Mouse (Mus musculus) Muller cell, postnatal 12 days (primary cell): ENCODE measurements around the gene Rps3.
"Not testable (repeated sequence)": the region's sequence is repeated elsewhere in the genome, so short reads cannot be mapped to it uniquely, and the experiment has no call there.

Experiments
- DNase-seq: peaks from one replicate; pipeline ENCODE4 v3.0.0-alpha.2; 2015; ENCODE audit errors: inconsistent ontology term

Gene Rps3

DNA sequence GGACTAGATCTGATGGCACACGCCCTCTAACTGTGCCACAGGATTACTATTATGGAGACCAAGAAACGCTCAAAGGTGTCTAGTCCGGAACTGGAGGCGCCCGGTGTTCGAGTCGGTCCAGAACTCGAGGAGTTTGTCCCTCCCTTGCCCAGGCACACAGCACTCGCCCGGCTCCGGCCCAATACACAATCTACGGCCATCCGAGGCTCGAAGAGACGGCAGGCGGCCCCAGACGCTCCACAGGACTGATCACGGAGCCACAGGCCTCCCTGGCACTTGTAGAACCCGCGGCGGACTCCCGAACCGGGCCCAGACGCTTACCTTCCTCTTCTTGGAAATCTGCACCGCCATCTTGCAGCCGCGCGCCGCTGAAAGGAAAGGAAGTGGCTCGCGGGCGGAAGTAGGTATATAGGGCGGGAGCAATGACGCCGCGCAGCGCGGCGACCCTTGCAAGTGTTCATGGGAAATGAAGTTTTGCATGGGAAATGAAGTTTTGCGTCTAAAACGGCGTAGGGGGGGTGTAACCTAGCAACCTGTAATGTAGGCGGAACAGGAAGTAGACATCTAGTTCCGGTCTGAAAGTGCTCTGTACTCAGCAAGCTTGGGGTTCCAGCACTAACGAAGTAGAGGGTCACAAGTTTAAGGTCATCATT lies at the start of gene Rps3:
Rps3 (minus strand) TSS at position 468 of the 653 bp plus-strand sequence.
- peak; percentile 93 for DNase-seq

GRCm38 (mm10) chr7:99532526-99532925 lies 49.0 kb upstream of the Rps3 start:
- no peak for DNase-seq

GRCm38 (mm10) chr7:99531408-99531970 lies 48.0 kb upstream of the Rps3 start:
- DNase-seq: no peak

DNA sequence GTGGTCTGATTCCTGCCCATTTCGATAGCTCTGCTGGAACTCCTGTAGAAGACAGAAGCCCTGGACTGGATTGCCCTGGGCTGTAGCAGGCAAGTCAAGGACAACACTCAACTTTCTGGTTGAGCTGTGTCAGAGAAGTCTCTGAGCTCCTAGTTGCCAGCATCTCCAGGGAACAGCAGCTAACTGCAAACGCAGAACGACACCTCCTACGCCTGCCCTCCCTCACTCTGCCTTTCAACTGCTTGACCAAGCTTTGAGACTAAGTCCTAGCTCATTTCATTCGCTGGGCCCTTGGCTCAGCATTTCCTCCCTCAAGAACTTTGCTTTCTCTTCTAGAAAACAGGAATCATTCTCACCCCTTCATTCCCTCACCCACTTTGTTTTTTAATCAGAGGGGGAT lies 45.9 kb upstream of the Rps3 start:
- no peak for DNase-seq

- no peak for DNase-seq
Measured at GRCm38 (mm10) chr7:99528547-99528946, 45.0 kb upstream of the Rps3 start.

GRCm38 (mm10) chr7:99523837-99524236 lies 40.3 kb upstream of the Rps3 start:
- DNase-seq: no peak

DNA sequence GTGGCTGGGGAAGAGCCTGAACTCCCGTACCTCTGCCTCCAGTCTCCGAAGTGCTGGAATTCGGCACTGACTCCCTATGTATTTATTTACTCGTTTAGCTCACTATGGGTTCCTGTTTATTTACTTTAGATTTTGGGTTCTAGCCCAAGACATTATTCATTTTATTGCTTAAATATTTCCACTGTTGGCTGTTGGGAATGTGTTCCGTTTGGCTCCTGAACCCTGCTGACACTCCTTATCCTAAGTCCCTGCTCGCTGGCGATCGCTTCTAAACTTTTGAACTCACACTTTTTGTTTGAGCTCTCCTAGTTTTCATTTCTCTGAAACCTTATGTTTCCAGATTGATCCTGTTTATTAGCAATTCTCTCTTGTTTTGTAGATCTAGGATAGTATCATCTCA lies 39.6 kb upstream of the Rps3 start:
- DNase-seq: no peak

GRCm38 (mm10) chr7:99518954-99519644 lies 35.6 kb upstream of the Rps3 start:
- DNase-seq: peak; percentile 56

GRCm38 (mm10) chr7:99516814-99517157 lies 33.2 kb upstream of the Rps3 start:
- no peak for DNase-seq

DNA sequence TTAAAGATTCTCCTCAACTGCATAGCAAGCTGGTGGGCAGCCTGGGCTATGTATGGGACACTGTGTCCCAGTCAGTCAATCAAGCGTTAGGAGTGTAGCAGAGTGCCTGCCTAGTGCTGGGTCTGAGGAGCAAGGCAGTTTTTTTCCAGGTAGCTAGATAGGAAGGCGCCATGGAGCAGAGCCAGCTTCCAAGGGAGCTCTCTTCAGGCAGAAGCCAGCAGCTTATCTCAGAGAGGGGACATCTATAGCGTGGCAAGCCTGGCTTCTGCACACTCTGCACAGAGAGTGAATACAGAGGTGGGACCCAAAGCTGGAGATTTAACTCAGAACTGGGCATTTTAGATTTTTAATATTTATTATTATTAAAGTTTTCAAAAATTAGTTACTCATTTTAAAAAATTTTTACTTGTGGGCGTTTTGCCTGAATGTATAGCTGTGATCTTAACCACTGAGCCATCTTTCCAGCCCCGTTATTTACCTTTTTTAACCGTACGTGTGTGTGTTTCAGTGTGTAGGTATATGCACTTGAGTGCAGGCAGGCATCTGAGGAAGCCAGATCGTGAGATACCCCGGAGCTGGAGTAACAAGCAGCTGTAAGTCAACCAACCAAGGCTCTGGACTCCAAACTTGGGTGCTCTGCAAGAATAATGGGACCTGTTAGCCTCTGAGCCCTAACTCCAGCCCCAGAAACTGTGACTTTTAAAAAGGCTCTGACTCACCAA lies 32.7 kb upstream of the Rps3 start:
- DNase-seq: no peak

- peak; percentile 44 for DNase-seq
Measured at GRCm38 (mm10) chr7:99510087-99510501, 26.6 kb upstream of the Rps3 start.

DNA sequence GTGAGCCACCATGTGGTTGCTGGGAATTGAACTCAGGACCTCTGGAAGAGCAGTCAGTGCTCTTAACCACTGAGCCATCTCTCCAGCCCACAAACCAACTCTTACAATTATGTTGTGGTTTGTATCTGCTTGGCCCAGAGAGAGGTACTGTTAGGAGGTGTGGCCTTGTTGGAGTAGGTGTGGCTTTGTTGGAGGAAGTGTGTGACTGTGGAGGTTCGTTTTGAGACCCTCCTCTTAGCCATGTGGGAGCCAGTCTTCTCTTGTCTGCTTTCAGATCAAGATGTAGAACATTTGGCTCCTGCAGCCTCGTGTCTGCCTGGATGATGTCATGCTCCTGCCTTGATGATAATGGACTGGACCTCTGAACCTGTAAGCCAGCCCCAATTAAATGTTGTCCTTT lies 24.6 kb upstream of the Rps3 start:
- not testable (repeated sequence) for DNase-seq

DNA sequence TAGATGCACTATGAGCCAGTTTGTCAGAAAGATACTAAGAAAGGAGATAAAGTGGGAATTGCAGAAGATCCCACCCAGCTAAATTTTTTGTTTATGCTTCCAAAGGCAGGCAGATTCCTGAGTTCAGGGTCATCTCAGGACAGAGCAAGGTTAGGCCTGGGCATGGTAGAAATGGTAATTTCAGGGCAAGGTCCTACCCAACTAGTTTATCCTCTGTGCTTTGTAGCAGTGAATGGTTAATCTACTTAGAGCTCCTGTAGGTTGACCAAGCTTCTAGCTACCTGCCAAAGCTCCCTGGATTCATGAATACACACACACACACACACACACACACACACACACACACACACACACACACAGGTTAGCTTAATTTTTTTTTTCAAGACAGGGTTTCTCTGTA lies 21.0 kb upstream of the Rps3 start:
- no peak for DNase-seq

GRCm38 (mm10) chr7:99501148-99501547 lies 17.6 kb upstream of the Rps3 start:
- DNase-seq: no peak

DNA sequence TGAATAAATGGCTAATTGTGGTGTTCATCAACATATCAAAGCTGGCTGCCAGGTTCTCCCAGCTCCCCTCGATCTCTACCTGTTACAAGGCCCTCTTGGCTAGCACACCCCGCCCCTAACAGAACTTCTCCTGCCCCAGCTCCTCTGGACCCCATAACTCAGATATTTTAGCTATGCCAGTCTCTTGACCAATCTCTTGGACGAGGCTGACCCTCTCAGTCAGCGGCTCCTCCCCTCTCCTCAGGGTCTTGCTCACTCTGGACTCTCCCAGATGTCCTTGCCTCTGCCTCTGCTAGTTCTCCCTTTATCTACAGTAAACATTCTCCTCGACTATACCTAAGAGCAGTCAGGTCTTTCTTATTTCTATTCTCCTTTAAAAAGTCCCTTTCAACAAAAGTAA lies 17.1 kb upstream of the Rps3 start:
- no peak for DNase-seq

DNA sequence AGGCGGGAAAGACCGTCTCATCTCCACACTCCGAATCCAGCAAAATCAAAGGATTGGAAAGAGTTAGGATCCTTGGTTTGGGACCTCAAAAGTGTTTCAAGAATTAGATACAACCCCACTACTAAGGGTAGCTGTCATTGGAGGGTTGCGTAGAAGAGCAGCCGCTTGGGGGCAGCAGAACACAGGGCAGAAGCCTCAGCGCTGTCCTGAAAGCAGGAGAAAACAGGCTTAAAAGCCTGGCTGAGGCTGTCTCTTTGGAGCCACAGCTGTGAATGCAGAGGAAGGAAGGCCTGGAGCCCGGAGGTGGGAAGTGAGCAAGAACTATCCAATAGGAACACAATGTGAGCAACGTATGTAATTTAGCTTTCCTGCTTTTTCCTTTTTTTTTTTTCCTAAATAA lies 16.7 kb upstream of the Rps3 start:
- peak; percentile 51 for DNase-seq

GRCm38 (mm10) chr7:99499128-99499527 lies 15.6 kb upstream of the Rps3 start:
- no peak for DNase-seq

GRCm38 (mm10) chr7:99489708-99490107 lies 6.2 kb upstream of the Rps3 start:
- DNase-seq: no peak

GRCm38 (mm10) chr7:99484679-99485078 lies 1.1 kb upstream of the Rps3 start:
- DNase-seq: no peak

DNA sequence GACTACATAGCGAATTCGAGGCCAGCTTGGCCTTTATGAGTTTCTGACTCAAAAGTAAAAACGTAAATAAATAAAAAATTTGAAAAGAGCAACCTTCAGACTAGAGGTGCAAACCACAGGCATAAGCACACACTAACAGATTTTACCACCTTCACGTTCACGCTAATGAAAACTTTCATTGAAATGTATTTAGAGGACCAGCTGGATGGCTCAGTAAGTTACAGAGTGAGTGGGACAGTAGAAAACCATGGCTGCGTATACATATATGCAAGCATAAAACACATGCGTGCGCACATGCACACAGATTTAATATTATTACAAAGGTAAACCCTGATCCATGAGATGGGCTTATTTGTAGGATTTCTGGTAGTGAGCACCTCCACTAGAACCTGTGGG lies 384 bp upstream of the Rps3 start:
- DNase-seq: no peak

DNA sequence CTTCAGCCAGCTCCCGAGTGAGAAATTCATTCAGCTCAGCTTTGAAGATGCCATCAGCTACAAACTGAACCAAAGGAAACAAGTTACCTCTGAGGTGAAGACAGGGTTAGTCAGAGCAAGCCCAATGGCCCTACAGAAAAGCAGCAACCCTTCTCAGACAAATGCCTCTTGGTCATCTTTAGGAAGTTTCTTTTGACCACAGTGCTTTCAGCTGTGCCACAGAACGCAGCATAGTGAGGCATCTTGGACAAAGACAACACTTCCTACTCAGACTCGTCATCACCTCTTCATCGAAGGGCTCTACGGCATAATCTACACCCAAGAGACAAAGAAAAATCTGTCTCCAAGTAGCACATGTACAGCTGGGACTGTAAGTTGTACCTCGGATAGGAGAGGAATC lies 901 bp downstream of the Rps3 start:
- peak; percentile 34 for DNase-seq

DNA sequence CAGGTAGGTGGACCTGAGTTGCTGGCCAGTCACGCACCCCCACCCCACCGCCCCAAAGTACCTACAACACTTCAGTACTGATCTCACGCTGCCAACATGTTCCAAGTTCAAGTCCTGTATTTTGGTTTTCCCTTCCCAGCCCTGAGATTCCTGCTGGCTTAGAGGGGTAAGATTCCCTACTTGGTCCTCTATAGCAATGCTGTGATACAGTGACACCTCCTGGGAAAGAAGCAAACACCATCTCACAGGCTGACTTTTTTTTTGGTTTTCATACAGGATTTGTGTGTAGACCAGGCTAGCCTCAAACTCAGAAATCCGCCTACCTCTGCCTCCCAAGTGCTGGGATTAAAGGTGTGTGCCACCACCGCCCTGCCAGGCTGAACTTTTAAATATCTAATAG lies 6.3 kb downstream of the Rps3 start:
- no peak for DNase-seq
